Mouse (Mus musculus): ENCODE data around the gene Ak3. TPM values are rescaled to one million over a fixed set of nuclear protein-coding genes. Genes with fewer than 3 reads are reported as not detected.
A peak's percentile ranks its signal among the peaks of the same experiment; 100 is the strongest.

Ak3 gene
- polyA plus RNA-seq, 1 experiment from 2014 or later, result 87.6 TPM

- Histone ChIP-seq H3K9ac (no peak overlapping the region), H3K27ac (no peak overlapping the region), H3K4me1 (replicated peaks) (peaks cover 18% of the 10 kb centered on the region), H3K4me2 (no peak overlapping the region), H3K4me3 (no peak overlapping the region), H3K36me3 (peaks cover 13% of the 10 kb centered on the region), H3K27me3 (no peaks in the 10 kb centered on the region), H3K9me3 (replicated peaks) (no peaks in the 10 kb centered on the region; the same call in 1 of the 2 replicates)
- WGBS, result 68% methylated on average over 6 of the region's 6 CpGs
- no peak for ATAC-seq (replicated peaks; ENCODE audit: insufficient number of reproducible peaks, insufficient read depth, low FRiP score, low read depth)
Observed at GRCm38 (mm10) chr19:29042143-29042542, 5.6 kb downstream of the Ak3 start.

DNA sequence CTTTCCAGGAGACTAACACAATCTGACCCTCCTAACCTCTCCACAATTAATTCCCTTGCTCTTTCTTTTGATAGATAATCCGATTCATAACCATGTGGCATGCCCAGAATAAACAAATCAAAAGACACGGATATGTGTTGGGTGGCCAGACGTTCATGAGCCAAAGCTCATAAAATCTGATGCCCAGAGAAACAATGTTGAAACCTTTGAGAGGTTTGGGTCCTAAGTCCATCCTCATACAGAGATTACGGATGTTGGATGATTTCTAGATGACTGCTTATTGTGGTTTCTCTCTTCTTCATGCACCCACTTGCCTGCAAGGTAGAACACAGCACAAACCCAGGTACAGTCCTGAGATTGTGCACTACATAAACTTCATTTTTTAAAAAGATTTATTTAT lies 7.6 kb downstream of the Ak3 start:
- H3K4me2 ChIP-seq, result no peak overlapping the region
- peaks cover 26% of the 10 kb centered on the region for H3K36me3 ChIP-seq
- no peaks in the 10 kb centered on the region for H3K27me3 ChIP-seq
- no peak for ATAC-seq (replicated peaks; ENCODE audit: insufficient number of reproducible peaks, insufficient read depth, low FRiP score, low read depth)
- no peak overlapping the region for H3K4me3 ChIP-seq
- no peak overlapping the region for H3K9ac ChIP-seq
- WGBS, result 88% methylated on average over 4 of the region's 4 CpGs
- no peaks in the 10 kb centered on the region; the same call in 1 of the 2 replicates for H3K9me3 ChIP-seq (replicated peaks)
- H3K27ac ChIP-seq, result no peak overlapping the region
- peaks cover 12% of the 10 kb centered on the region for H3K4me1 ChIP-seq (replicated peaks)

DNA sequence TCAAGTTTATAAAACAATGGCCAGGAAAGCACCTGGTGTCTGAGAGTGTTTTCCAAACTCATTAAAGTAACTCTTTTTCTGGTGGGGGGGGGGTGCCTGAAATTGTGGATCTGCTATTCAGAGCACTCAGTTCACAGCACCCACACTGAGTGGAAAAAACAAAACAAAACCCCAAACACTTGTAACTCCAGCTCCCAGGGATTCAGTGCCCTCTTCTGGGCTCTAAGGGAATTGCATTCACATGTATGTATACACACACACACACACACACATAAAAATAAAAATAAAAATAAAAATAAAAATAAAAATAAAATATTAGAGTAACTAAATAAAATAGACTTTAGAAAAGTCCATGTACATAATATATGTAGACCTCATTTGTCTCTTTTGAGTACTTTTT lies 8.4 kb downstream of the Ak3 start:
- no peak overlapping the region for H3K27ac ChIP-seq
- H3K36me3 ChIP-seq, result peaks cover 31% of the 10 kb centered on the region
- peaks cover 12% of the 10 kb centered on the region for H3K4me1 ChIP-seq (replicated peaks)
- no peaks in the 10 kb centered on the region; the same call in 1 of the 2 replicates for H3K9me3 ChIP-seq (replicated peaks)
- no peak for ATAC-seq (replicated peaks; ENCODE audit: insufficient number of reproducible peaks, insufficient read depth, low FRiP score, low read depth)
- H3K9ac ChIP-seq, result no peak overlapping the region
- H3K4me2 ChIP-seq, result no peak overlapping the region
- H3K27me3 ChIP-seq, result no peaks in the 10 kb centered on the region
- H3K4me3 ChIP-seq, result no peak overlapping the region

DNA sequence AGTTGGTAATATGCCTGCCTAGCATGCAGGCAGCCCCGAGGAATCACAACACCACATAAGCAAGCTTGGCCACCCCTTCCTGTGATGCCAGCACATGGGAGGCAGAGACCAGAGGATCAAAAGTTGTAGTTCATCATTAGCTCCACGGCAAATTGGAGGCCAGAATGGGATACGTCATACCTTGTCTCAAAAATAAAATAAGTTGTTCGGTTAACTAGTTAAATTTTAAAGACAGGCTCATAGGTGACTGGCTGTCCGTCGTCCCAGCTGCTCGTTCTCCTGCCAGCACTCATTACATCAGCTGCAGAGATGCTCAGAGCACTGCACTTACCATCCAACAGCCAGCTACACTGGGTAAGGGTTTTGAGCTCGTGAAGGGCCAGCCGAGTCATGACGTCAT lies 10.2 kb downstream of the Ak3 start:
- H3K9me3 ChIP-seq (replicated peaks), result no peaks in the 10 kb centered on the region; the same call in 1 of the 2 replicates
- WGBS, result 85% methylated on average over 10 of the region's 10 CpGs
- no peak for ATAC-seq (replicated peaks; ENCODE audit: insufficient number of reproducible peaks, insufficient read depth, low FRiP score, low read depth)
- H3K27ac ChIP-seq, result peak overlapping the region; percentile 19; the same call in 1 of the 2 replicates
- H3K4me1 ChIP-seq (replicated peaks), result peaks cover 5% of the 10 kb centered on the region; the same call in 1 of the 2 replicates
- H3K27me3 ChIP-seq, result no peaks in the 10 kb centered on the region
- no peak overlapping the region for H3K9ac ChIP-seq
- H3K4me3 ChIP-seq, result no peak overlapping the region
- no peak overlapping the region for H3K4me2 ChIP-seq
- H3K36me3 ChIP-seq, result peaks cover 37% of the 10 kb centered on the region

DNA sequence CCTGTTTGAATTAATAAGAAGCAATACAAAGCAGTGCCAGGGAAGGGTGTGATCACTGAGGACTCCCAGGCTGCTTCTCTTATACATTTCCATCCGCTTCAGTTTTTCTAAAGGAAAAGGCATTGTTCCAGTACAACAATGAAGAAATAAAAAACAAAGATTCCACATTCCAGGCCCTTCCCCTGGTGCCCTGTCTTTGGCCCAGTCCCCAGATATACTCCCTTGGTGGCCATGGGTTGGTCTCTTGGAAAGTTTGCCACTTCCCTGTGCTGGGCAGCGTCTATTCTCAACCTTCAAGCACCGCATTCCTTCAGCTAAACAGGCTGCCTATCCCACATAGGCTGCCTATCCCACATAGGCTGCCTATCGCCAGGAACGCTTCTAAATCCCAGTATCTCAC lies 10.7 kb downstream of the Ak3 start:
- Histone ChIP-seq H3K9ac (no peak overlapping the region), H3K4me3 (no peak overlapping the region), H3K4me2 (no peak overlapping the region), H3K4me1 (replicated peaks) (peaks cover under 1% of the 10 kb centered on the region; the same call in 1 of the 2 replicates), H3K36me3 (peaks cover 37% of the 10 kb centered on the region), H3K9me3 (replicated peaks) (no peaks in the 10 kb centered on the region; the same call in 1 of the 2 replicates), H3K27ac (peak overlapping the region; percentile 19; the same call in 1 of the 2 replicates), H3K27me3 (no peaks in the 10 kb centered on the region)
- ATAC-seq (replicated peaks; ENCODE audit: insufficient number of reproducible peaks, insufficient read depth, low FRiP score, low read depth), result no peak
- 85% methylated on average over 5 of the region's 5 CpGs for WGBS

DNA sequence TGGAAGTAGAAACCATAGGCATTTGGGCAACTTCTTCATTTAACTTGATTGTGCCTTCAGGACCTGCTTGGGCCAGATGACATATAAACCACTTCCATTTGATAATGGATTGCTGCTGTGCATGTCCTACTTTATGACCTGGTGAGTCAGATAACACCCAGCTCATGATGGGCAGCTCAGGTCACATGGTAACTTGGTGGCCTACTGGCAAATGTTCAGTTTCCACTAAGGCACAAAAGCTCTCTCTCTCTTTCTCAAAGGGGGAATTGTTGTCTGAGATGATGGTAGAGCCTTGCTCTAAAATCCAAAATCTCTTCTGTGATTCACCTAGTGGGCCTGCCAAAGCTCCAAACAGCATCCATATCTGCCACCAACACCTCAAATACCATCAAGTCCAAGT lies 15.1 kb downstream of the Ak3 start:
- H3K9me3 ChIP-seq (replicated peaks), result no peaks in the 10 kb centered on the region
- H3K4me2 ChIP-seq, result no peak overlapping the region
- no peaks in the 10 kb centered on the region for H3K4me1 ChIP-seq (replicated peaks)
- H3K27me3 ChIP-seq, result no peaks in the 10 kb centered on the region
- H3K36me3 ChIP-seq, result peaks cover 32% of the 10 kb centered on the region
- no peak overlapping the region for H3K4me3 ChIP-seq
- ATAC-seq (replicated peaks; ENCODE audit: insufficient number of reproducible peaks, insufficient read depth, low FRiP score, low read depth), result no peak
- H3K27ac ChIP-seq, result no peak overlapping the region
- no peak overlapping the region for H3K9ac ChIP-seq

DNA sequence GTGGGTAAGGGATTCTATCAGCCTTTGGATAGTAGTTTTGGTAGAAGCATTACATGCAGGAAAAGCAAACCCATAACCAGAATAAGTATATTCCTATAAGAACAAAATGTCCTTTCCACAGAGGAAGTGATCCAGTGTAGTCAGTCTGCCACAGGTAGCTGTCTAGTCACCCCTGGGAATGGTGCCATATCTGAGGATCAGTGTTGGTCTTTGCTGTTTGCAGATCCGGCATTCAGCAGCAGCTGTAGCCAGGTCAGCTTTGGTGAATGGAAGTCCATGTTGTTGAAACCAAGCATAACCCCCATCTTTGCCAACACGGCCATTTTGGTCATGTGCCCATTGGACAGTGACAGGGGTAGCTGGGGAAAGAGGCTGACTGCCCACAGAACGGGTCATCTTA lies 16.0 kb downstream of the Ak3 start:
- no peak overlapping the region for H3K4me3 ChIP-seq
- H3K9ac ChIP-seq, result no peak overlapping the region
- H3K9me3 ChIP-seq (replicated peaks), result no peaks in the 10 kb centered on the region
- WGBS, result 90% methylated on average over 3 of the region's 3 CpGs
- H3K27ac ChIP-seq, result no peak overlapping the region
- no peak for ATAC-seq (replicated peaks; ENCODE audit: insufficient number of reproducible peaks, insufficient read depth, low FRiP score, low read depth)
- H3K4me1 ChIP-seq (replicated peaks), result 0 out of 2 replicates have a peak, but pooled peaks cover 2% of the 10 kb centered on the region
- peaks cover 30% of the 10 kb centered on the region for H3K36me3 ChIP-seq
- H3K4me2 ChIP-seq, result no peak overlapping the region
- no peaks in the 10 kb centered on the region for H3K27me3 ChIP-seq

GRCm38 (mm10) chr19:29024391-29024947 lies 23.3 kb downstream of the Ak3 start:
- H3K4me2 ChIP-seq, result no peak overlapping the region
- no peak overlapping the region for H3K4me3 ChIP-seq
- peak overlapping the region; percentile 47 for H3K27ac ChIP-seq
- no peak; the same call in 1 of the 2 replicates for ATAC-seq (replicated peaks; ENCODE audit: insufficient number of reproducible peaks, insufficient read depth, low FRiP score, low read depth)
- 45% methylated on average over 11 of the region's 11 CpGs for WGBS
- no peak overlapping the region for H3K9ac ChIP-seq
- no peaks in the 10 kb centered on the region for H3K9me3 ChIP-seq (replicated peaks)
- no peaks in the 10 kb centered on the region for H3K27me3 ChIP-seq
- peaks cover 54% of the 10 kb centered on the region for H3K36me3 ChIP-seq
- H3K4me1 ChIP-seq (replicated peaks), result peaks cover 13% of the 10 kb centered on the region

- peaks cover 73% of the 10 kb centered on the region for H3K36me3 ChIP-seq
- WGBS, result 89% methylated on average over 7 of the region's 7 CpGs
- no peak for ATAC-seq (replicated peaks; ENCODE audit: insufficient number of reproducible peaks, insufficient read depth, low FRiP score, low read depth)
Observed at GRCm38 (mm10) chr19:29021754-29022345, 25.9 kb downstream of the Ak3 start.

GRCm38 (mm10) chr19:29019647-29020046 lies 28.1 kb downstream of the Ak3 start:
- H3K36me3 ChIP-seq, result peaks cover 58% of the 10 kb centered on the region
- no peak overlapping the region for H3K9ac ChIP-seq
- H3K4me1 ChIP-seq (replicated peaks), result peaks cover 13% of the 10 kb centered on the region
- no peak overlapping the region for H3K27ac ChIP-seq
- no peak overlapping the region for H3K4me2 ChIP-seq
- no peak overlapping the region for H3K4me3 ChIP-seq
- no peak for ATAC-seq (replicated peaks; ENCODE audit: insufficient number of reproducible peaks, insufficient read depth, low FRiP score, low read depth)
- WGBS, result 94% methylated on average over 3 of the region's 3 CpGs
- H3K9me3 ChIP-seq (replicated peaks), result no peaks in the 10 kb centered on the region
- H3K27me3 ChIP-seq, result no peaks in the 10 kb centered on the region

More at GRCm38 (mm10) chr19:29021754-29022345, 25.9 kb downstream of the Ak3 start:
- Histone ChIP-seq H3K4me2 (no peak overlapping the region), H3K4me1 (replicated peaks) (peaks cover 12% of the 10 kb centered on the region), H3K27me3 (no peaks in the 10 kb centered on the region), H3K9me3 (replicated peaks) (no peaks in the 10 kb centered on the region), H3K9ac (no peak overlapping the region), H3K27ac (no peak overlapping the region), H3K4me3 (no peak overlapping the region)

GRCm38 (mm10) chr19:29016786-29017185 lies 31.0 kb downstream of the Ak3 start:
- ATAC-seq (replicated peaks; ENCODE audit: insufficient number of reproducible peaks, insufficient read depth, low FRiP score, low read depth), result no peak
- 0 out of 2 replicates have a peak overlapping the region, but pooled peaks have one; percentile 12 for H3K27ac ChIP-seq
- H3K4me3 ChIP-seq, result no peak overlapping the region
- 0 out of 2 replicates have a peak, but pooled peaks cover 3% of the 10 kb centered on the region for H3K4me1 ChIP-seq (replicated peaks)
- no peak overlapping the region for H3K9ac ChIP-seq
- 50% methylated on average over 5 of the region's 5 CpGs for WGBS
- H3K36me3 ChIP-seq, result peaks cover 61% of the 10 kb centered on the region
- H3K27me3 ChIP-seq, result no peaks in the 10 kb centered on the region
- no peaks in the 10 kb centered on the region for H3K9me3 ChIP-seq (replicated peaks)
- H3K4me2 ChIP-seq, result no peak overlapping the region

Measured in heart, embryonic 15.5 days (tissue).